In genomic region chr17:36271586-36272256, GRCm38 (mm10) we compare ENCODE assay signal across 7 mouse cellular contexts. TPM values are rescaled to one million over a fixed set of nuclear protein-coding genes. Genes with fewer than 3 reads are reported as not detected.
DNase-seq lines count a peak whose midpoint lies in the region; ATAC-seq and TF ChIP-seq lines count a peak whose summit lies in the region.

Trim39 (minus strand) TSS chr17:36272247.

- no peaks in the 10 kb centered on the region for H3K9me3 ChIP-seq in ES-E14 (ENCODE audit: control insufficient read depth, insufficient read depth, low read depth, low read length)
- no peaks in the 10 kb centered on the region for H3K9me3 ChIP-seq in embryonic facial prominence, embryonic 14.5 days (ENCODE audit: control insufficient read depth, low read length)
- H3K9me3 ChIP-seq in heart, embryonic 15.5 days (replicated peaks), result no peaks in the 10 kb centered on the region
- H3K9me3 ChIP-seq in lung, postnatal 0 days (ENCODE audit: low read length), result no peaks in the 10 kb centered on the region

- in situ Hi-C loops in ES-E14 (cut with MboI; ENCODE audit: low sequenced_read_pairs in 2 of 2, unreplicated experiment in 2 of 2), result no loop called here

- 2% methylated on average over 24 of the region's 43 CpGs for WGBS in embryonic facial prominence, embryonic 14.5 days
- WGBS in heart, embryonic 15.5 days, result 1% methylated on average over 43 of the region's 43 CpGs
- under 1% methylated on average over 36 of the region's 43 CpGs for WGBS in lung, postnatal 0 days

- DNase-seq in ES-E14 (ENCODE audit: low read depth, low spot score), result no peak
- peak; percentile 84 for DNase-seq in adrenal gland, postnatal 14 days
- DNase-seq in embryonic facial prominence, embryonic 14.5 days (ENCODE audit: low spot score), result peak; percentile 91
- DNase-seq in layer of hippocampus, adult 9-11 months, result peak; percentile 83
- peak; percentile 90 for DNase-seq in lung, postnatal 0 days (ENCODE audit: low spot score)
- DNase-seq in retina, adult 2 months (ENCODE audit: low read depth, low spot score), result peak; percentile 63

- ATAC-seq in embryonic facial prominence, embryonic 14.5 days (ENCODE audit: low read depth), result peak; percentile 87
- ATAC-seq in heart, embryonic 15.5 days (replicated peaks; ENCODE audit: insufficient number of reproducible peaks, insufficient read depth, low FRiP score, low read depth), result peak; percentile 80
- ATAC-seq in lung, postnatal 0 days, result peak; percentile 83

- peak within 1 kb of the TSS; percentile 94 for H3K4me2 ChIP-seq in embryonic facial prominence, embryonic 14.5 days (ENCODE audit: low read depth, low read length)
- peak within 1 kb of the TSS; percentile 81 for H3K4me2 ChIP-seq in heart, embryonic 15.5 days
- H3K4me2 ChIP-seq in lung, postnatal 0 days (replicated peaks; ENCODE audit: low read depth, low read length), result peak within 1 kb of the TSS; percentile 79

- no peak for TF ChIP-seq CTCF in lung, postnatal 0 days (IDR thresholded peaks at IDR 0.05)

- H3K4me3 ChIP-seq in ES-E14 (ENCODE audit: insufficient read depth in 1 of 2, low read depth in 1 of 2, low read length in 2 of 2, poor library complexity in 1 of 2, severe bottlenecking in 1 of 2), result peak within 1 kb of the TSS; percentile 96 to 98
- peak within 1 kb of the TSS; percentile 90 for H3K4me3 ChIP-seq in embryonic facial prominence, embryonic 14.5 days (ENCODE audit: low read depth, low read length)
- H3K4me3 ChIP-seq in heart, embryonic 15.5 days, result peak within 1 kb of the TSS; percentile 91
- peak within 1 kb of the TSS; percentile 100 for H3K4me3 ChIP-seq in lung, postnatal 0 days (ENCODE audit: low read depth, low read length)

- H3K27ac ChIP-seq in ES-E14 (ENCODE audit: insufficient read depth, low read depth, low read length, poor library complexity, severe bottlenecking), result peak within 1 kb of the TSS; percentile 92
- H3K27ac ChIP-seq in embryonic facial prominence, embryonic 14.5 days (replicated peaks; ENCODE audit: low read depth, low read length), result peak within 1 kb of the TSS; percentile 94
- peak within 1 kb of the TSS; percentile 90 for H3K27ac ChIP-seq in heart, embryonic 15.5 days
- peak within 1 kb of the TSS; percentile 94 for H3K27ac ChIP-seq in lung, postnatal 0 days (ENCODE audit: low read length)

- H3K4me1 ChIP-seq in ES-E14 (ENCODE audit: control insufficient read depth in 2 of 2, insufficient read depth in 2 of 2, low read length in 2 of 2, poor library complexity in 1 of 2), result peaks cover 4 to 8% of the 10 kb centered on the region in 2 experiments; a peak in 2 of 4 replicates
- peaks cover 14% of the 10 kb centered on the region for H3K4me1 ChIP-seq in embryonic facial prominence, embryonic 14.5 days (ENCODE audit: control insufficient read depth, insufficient read depth, low read length)
- peaks cover 22% of the 10 kb centered on the region for H3K4me1 ChIP-seq in heart, embryonic 15.5 days (replicated peaks)
- H3K4me1 ChIP-seq in lung, postnatal 0 days (ENCODE audit: insufficient read depth, low read depth, low read length), result peaks cover 13% of the 10 kb centered on the region; the same call in 1 of the 2 replicates

- no peak for TF ChIP-seq EP300 in lung, postnatal 0 days (IDR thresholded peaks at IDR 0.05)

- H3K9ac ChIP-seq in ES-E14 (ENCODE audit: insufficient read depth, low read depth, low read length, poor library complexity, severe bottlenecking), result peak within 1 kb of the TSS; percentile 99
- peak within 1 kb of the TSS; percentile 98 for H3K9ac ChIP-seq in embryonic facial prominence, embryonic 14.5 days (ENCODE audit: low read depth, low read length)
- H3K9ac ChIP-seq in heart, embryonic 15.5 days, result peak within 1 kb of the TSS; percentile 98
- H3K9ac ChIP-seq in lung, postnatal 0 days (replicated peaks; ENCODE audit: low read depth), result peak within 1 kb of the TSS; percentile 97

- H3K27me3 ChIP-seq in embryonic facial prominence, embryonic 14.5 days (replicated peaks; ENCODE audit: control insufficient read depth, insufficient read depth, low read length), result no peaks in the 10 kb centered on the region
- H3K27me3 ChIP-seq in heart, embryonic 15.5 days, result no peaks in the 10 kb centered on the region
- H3K27me3 ChIP-seq in lung, postnatal 0 days (replicated peaks; ENCODE audit: insufficient read depth, low read length), result no peaks in the 10 kb centered on the region

- H3K36me3 ChIP-seq in ES-E14 (ENCODE audit: control insufficient read depth, insufficient read depth, low read length, poor library complexity, severe bottlenecking), result peaks cover 18% of the 10 kb centered on the region
- peaks cover 43% of the 10 kb centered on the region for H3K36me3 ChIP-seq in embryonic facial prominence, embryonic 14.5 days (ENCODE audit: control insufficient read depth, insufficient read depth, low read length)
- H3K36me3 ChIP-seq in heart, embryonic 15.5 days, result peaks cover 9% of the 10 kb centered on the region
- peaks cover 17% of the 10 kb centered on the region; the same call in 1 of the 2 replicates for H3K36me3 ChIP-seq in lung, postnatal 0 days (ENCODE audit: insufficient read depth, low read length)

TF ChIP-seq in ES-E14, 5 proteins besides CTCF, POLR2A, EP300 and RAD21:
- TF ChIP-seq ZNF384 (IDR thresholded peaks at IDR 0.05; ENCODE audit: low read depth, low read length) (no peak), HCFC1 (IDR thresholded peaks at IDR 0.05; ENCODE audit: borderline replicate concordance, insufficient read depth, low read length) (peak; percentile 58; the same call in 1 of the 2 replicates), CHD2 (IDR thresholded peaks at IDR 0.05; ENCODE audit: low read depth, low read length) (no peak), ZC3H11A (IDR thresholded peaks at IDR 0.05; ENCODE audit: borderline replicate concordance, low read depth, low read length) (no peak), MAFK (IDR thresholded peaks at IDR 0.05; ENCODE audit: insufficient read depth, low read depth, low read length) (no peak)

RNA-seq across cellular contexts. Expression of gene Trim39, which starts in this region (rescaled TPM):
- 20.3 and 22.4 TPM in 2 replicates for total RNA-seq in ES-E14 (2012; rRNA removed)
- 15.6 and 18.4 TPM in 2 replicates for total RNA-seq in adrenal gland, postnatal 14 days (2021)
- 10.6 and 12.4 TPM in 2 replicates for polyA plus RNA-seq in embryonic facial prominence, embryonic 14.5 days (2014; fragmentation: Nextera tagmentation; extraction: Ambion mirVana)
- 9.1 and 11.1 TPM in 2 replicates for polyA plus RNA-seq in heart, embryonic 15.5 days (2015; fragmentation: Nextera tagmentation; extraction: Ambion mirVana)
- polyA plus RNA-seq in lung, postnatal 0 days (2015; fragmentation: Nextera tagmentation; extraction: Ambion mirVana), result 9.2 and 10.4 TPM in 2 replicates
